Mouse (Mus musculus) ES-E14 (cell line): ENCODE results near the gene Rbpj. TPM values are rescaled to one million over a fixed set of nuclear protein-coding genes. Genes with fewer than 3 reads are reported as not detected.

Experiments
- DNase-seq: peaks from one replicate; pipeline ENCODE4 v3.0.0-alpha.2; 2013; ENCODE audit warnings: low read depth, low spot score
- H3K27ac ChIP-seq: 2 replicates; pipeline ENCODE4 v1.5.1; 2012; ENCODE audit warnings: low read depth, mild to moderate bottlenecking, low read length, moderate library complexity, mixed read lengths; ENCODE audit not compliant: poor library complexity, insufficient read depth, severe bottlenecking
- H3K36me3 ChIP-seq: 2 replicates; pipeline ENCODE4 v1.6.1; 2012; ENCODE audit warnings: mild to moderate bottlenecking, low read length, moderate library complexity, mixed read lengths; ENCODE audit not compliant: control insufficient read depth, poor library complexity, insufficient read depth, severe bottlenecking
- H3K4me1 ChIP-seq, 2 experiments: fragments of 150-350 bp in 1 of 2; sonication (generic) in 1 of 2; 2 replicates each; pipeline ENCODE4 v1.6.1; 2012; ENCODE audit warnings: low read length in 2 of 2, mild to moderate bottlenecking in 1 of 2, mixed read lengths in 1 of 2; ENCODE audit not compliant: control insufficient read depth in 2 of 2, insufficient read depth in 2 of 2, poor library complexity in 1 of 2
- H3K4me3 ChIP-seq, 2 experiments: fragments of 150-350 bp in 1 of 2; sonication (generic) in 1 of 2; 2 replicates each; pipeline ENCODE4 v1.5.1; 2012; ENCODE audit warnings: low read length in 2 of 2, low read depth in 1 of 2, mild to moderate bottlenecking in 1 of 2, mixed read lengths in 1 of 2; ENCODE audit not compliant: insufficient read depth in 1 of 2, poor library complexity in 1 of 2, severe bottlenecking in 1 of 2
- H3K9ac ChIP-seq: 2 replicates; pipeline ENCODE4 v1.6.1; 2012; ENCODE audit warnings: low read depth, mild to moderate bottlenecking, low read length, mixed read lengths; ENCODE audit not compliant: poor library complexity, insufficient read depth, severe bottlenecking
- H3K9me3 ChIP-seq: fragments of 150-350 bp; sonication (generic); 2 replicates; pipeline ENCODE4 v1.6.1; 2012; ENCODE audit warnings: low read depth, mild to moderate bottlenecking, low read length; ENCODE audit not compliant: control insufficient read depth, insufficient read depth
- CHD2 ChIP-seq: IDR thresholded peaks from 2 replicates; pipeline ENCODE4 v1.6.1; 2014; ENCODE audit warnings: mild to moderate bottlenecking, low read depth, low read length, inconsistent platforms
- HCFC1 ChIP-seq: IDR thresholded peaks from 2 replicates; pipeline ENCODE4 v1.6.1; 2012; ENCODE audit warnings: low read length, inconsistent platforms, borderline replicate concordance; ENCODE audit not compliant: insufficient read depth
- MAFK ChIP-seq: IDR thresholded peaks from 2 replicates; pipeline ENCODE4 v1.6.1; 2014; ENCODE audit warnings: mild to moderate bottlenecking, low read depth, low read length, inconsistent platforms; ENCODE audit not compliant: insufficient read depth
- ZC3H11A ChIP-seq: IDR thresholded peaks from 2 replicates; pipeline ENCODE4 v1.6.1; 2012; ENCODE audit warnings: low read depth, mild to moderate bottlenecking, inconsistent platforms, low read length, borderline replicate concordance
- ZNF384 ChIP-seq: IDR thresholded peaks from 2 replicates; pipeline ENCODE4 v1.6.1; 2012; ENCODE audit warnings: low read depth, low read length, inconsistent platforms
- in situ Hi-C, 2 experiments: fragments of 600-800 bp; cut with MboI; formaldehyde crosslinking; loops; one replicate each; pipeline ENCODE4 v1.15.1; 2025; ENCODE audit warnings: low sequenced_read_pairs in 2 of 2, inconsistent platforms in 1 of 2; ENCODE audit not compliant: unreplicated experiment in 2 of 2
- total RNA-seq: library from RNA; depleted of rRNA; stranded (reverse); fragments of 300-350 nt; gene quantifications from 2 replicates; pipeline ENCODE4 v1.2.3, GENCODE M21; 2012

Gene Rbpj
- total RNA-seq, 1 experiment: 159 TPM

DNA sequence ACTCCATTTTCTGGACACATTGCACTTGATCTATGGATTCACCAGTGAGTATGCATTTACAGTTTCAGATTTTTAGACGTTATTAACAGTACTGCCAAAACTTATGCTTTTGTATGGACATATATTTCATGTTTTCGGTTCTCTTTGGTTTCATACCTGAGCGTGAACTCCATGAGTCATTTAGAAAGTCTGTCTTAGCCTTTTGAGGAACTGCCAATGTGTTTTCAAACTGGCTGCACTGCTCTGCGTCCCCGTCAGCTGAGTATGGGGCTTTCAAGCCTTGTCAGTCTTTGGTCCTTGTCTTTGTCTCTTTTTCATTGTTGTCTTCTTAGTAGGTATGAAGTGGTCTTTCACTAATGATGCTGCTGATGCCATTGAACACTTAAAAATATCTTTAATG, 106.5 kb downstream of the Rbpj start:
- in situ Hi-C loops: no loop called here
- TF ChIP-seq ZC3H11A: no peak
- no peak for TF ChIP-seq CHD2
- no peak for TF ChIP-seq ZNF384
- no peak for TF ChIP-seq MAFK
- no peak for TF ChIP-seq HCFC1
- H3K27ac ChIP-seq: no peak overlapping the region
- DNase-seq: no peak
- H3K9me3 ChIP-seq: no peaks in the 10 kb centered on the region
- H3K4me3 ChIP-seq: no peak overlapping the region
- peaks cover 6 to 12% of the 10 kb centered on the region in 2 experiments for H3K4me1 ChIP-seq
- H3K9ac ChIP-seq: no peak overlapping the region
- H3K36me3 ChIP-seq: peaks cover 8% of the 10 kb centered on the region

DNA sequence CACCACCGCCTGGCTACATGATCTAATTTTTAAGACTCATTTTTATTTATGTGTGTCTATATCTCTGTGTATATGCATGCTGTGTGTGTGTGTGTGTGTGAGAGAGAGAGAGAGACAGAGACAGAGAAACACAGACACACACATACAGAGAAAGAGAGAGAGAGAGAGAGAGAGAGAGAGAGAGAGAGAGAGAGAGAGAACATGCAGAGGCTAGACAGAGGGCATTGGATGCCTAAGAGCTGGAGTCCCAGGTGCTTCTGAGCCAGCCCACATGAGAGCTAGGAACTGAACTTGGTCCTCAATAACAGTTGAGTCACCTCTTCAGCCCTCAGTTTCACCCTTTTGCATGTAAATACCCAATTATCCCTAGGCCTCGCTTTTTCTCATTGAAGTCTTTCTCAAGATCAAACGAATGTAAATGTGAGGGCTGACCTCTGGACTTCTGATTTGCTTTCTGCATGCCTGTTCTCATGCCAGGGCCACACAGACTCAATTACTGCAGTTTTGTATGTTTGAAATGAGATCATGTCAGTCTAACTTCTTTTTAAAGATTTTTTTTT, 109.0 kb downstream of the Rbpj start:
- TF ChIP-seq CHD2 (no peak), MAFK (0 out of 2 replicates have a peak, but pooled peaks have one; percentile 24), ZC3H11A (no peak)
- H3K27ac ChIP-seq: no peak overlapping the region

GRCm38 (mm10) chr5:53577272-53577889, 111.4 kb downstream of the Rbpj start:
- Histone ChIP-seq H3K4me1 (peaks cover 4 to 9% of the 10 kb centered on the region in 2 experiments), H3K9me3 (no peaks in the 10 kb centered on the region), H3K4me3 (no peak overlapping the region), H3K9ac (no peak overlapping the region), H3K36me3 (peaks cover 8% of the 10 kb centered on the region), H3K27ac (no peak overlapping the region)
- in situ Hi-C loops: no loop called here
- TF ChIP-seq HCFC1: no peak
- TF ChIP-seq MAFK: no peak
- no peak for DNase-seq

More for the DNA sequence above, 109.0 kb downstream of the Rbpj start:
- Histone ChIP-seq H3K9me3 (no peaks in the 10 kb centered on the region), H3K36me3 (peaks cover 8% of the 10 kb centered on the region), H3K9ac (no peak overlapping the region), H3K4me3 (no peak overlapping the region), H3K4me1 (peaks cover 4 to 9% of the 10 kb centered on the region in 2 experiments)
- in situ Hi-C loops: no loop called here
- peak; percentile 51 for DNase-seq

GRCm38 (mm10) chr5:53584069-53584767, 118.3 kb downstream of the Rbpj start:
- TF ChIP-seq ZNF384: no peak
- TF ChIP-seq ZC3H11A: no peak
- TF ChIP-seq CHD2: no peak
- no peak for TF ChIP-seq HCFC1
- no peak for TF ChIP-seq MAFK
- H3K9me3 ChIP-seq: no peaks in the 10 kb centered on the region
- in situ Hi-C loops: no loop called here
- no peak overlapping the region for H3K27ac ChIP-seq
- H3K4me1 ChIP-seq: peaks cover 8 to 9% of the 10 kb centered on the region in 2 experiments; a peak in 2 of 4 replicates
- H3K36me3 ChIP-seq: peaks cover 2% of the 10 kb centered on the region; the same call in 1 of the 2 replicates
- H3K4me3 ChIP-seq: no peak overlapping the region
- DNase-seq: no peak
- H3K9ac ChIP-seq: no peak overlapping the region
